Mouse (Mus musculus): ENCODE data around the gene Tnk1. TPM values are rescaled to one million over a fixed set of nuclear protein-coding genes. Genes with fewer than 3 reads are reported as not detected.

Gene Tnk1
- polyA plus RNA-seq, 1 experiment from 2014 or later: 0.10 TPM

DNA sequence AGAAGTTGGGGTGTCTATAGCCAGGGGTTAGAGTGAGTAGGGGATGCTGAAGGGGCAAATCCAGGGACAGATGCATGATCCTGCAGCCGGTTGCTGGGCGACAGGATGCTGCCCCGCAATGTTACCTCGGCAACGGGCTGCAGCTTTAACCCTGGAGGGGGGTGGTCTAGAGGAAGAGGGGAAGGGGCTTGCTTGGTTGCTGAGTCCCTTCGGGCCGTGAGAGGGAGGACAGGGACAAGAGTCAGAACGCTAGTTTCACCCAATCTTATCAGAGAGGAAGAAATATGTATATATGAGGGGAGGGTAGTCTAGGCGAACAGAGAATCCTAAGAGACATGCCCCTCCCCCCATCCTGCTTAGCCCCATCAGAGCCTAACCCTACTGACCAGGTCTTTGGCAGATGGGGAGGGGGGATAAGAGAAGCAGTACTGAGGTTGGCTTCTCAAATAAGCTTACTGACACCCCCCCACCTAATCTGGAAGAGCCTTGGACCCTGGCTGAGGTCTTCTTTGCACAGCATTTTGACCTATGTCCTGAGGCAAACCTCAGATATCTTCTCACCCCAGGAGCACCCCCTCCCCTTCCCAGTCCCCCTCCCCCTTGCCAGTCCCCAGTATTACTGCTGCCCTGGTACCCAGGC lies 23.1 kb downstream of the Tnk1 start:
- Histone ChIP-seq H3K36me3 (replicated peaks) (peaks cover 3% of the 10 kb centered on the region; the same call in 1 of the 2 replicates), H3K27ac (peak overlapping the region; percentile 97), H3K27me3 (replicated peaks) (no peaks in the 10 kb centered on the region), H3K4me3 (peak overlapping the region; percentile 89), H3K9ac (peak overlapping the region; percentile 98), H3K4me1 (peaks cover 46% of the 10 kb centered on the region), H3K4me2 (peak overlapping the region; percentile 96), H3K9me3 (no peaks in the 10 kb centered on the region)
- 3% methylated on average over 9 of the region's 9 CpGs for WGBS
- no peak for ATAC-seq (replicated peaks)

DNA sequence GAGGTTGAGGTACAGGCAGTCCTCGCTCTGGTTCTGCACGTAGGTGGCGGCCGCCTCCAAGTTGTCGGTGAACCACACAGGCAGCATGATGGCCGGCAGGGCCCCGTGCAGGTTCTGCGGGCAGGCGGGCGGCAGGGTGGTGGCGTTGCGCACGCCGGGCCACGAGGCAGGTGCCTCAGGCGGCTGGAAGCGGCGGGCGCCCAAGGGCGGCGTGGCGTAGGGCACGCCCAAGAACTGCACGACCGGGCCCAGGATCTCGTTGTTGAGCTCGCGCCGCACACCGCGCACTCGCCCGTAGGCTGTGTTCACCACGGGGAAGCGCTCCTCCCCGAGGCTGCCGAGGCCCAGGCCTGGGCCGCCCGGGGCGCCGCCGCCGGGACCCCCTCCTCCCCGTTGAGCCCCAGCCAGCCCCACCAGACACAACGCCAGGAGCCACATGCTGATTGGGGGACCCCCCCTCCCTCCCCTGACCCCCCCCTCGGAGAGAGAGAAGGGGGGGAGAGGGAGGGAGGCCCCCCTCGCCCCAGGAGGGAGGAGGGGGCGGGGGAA lies 24.5 kb downstream of the Tnk1 start:
- Histone ChIP-seq H3K9ac (peak overlapping the region; percentile 98), H3K9me3 (no peaks in the 10 kb centered on the region), H3K4me2 (peak overlapping the region; percentile 96), H3K36me3 (replicated peaks) (peaks cover 3% of the 10 kb centered on the region; the same call in 1 of the 2 replicates), H3K4me1 (peaks cover 42% of the 10 kb centered on the region), H3K27me3 (replicated peaks) (no peaks in the 10 kb centered on the region), H3K4me3 (peak overlapping the region; percentile 89), H3K27ac (peak overlapping the region; percentile 97)
- no peak for ATAC-seq (replicated peaks)
- 6% methylated on average over 47 of the region's 48 CpGs for whole genome bisulfite sequencing

DNA sequence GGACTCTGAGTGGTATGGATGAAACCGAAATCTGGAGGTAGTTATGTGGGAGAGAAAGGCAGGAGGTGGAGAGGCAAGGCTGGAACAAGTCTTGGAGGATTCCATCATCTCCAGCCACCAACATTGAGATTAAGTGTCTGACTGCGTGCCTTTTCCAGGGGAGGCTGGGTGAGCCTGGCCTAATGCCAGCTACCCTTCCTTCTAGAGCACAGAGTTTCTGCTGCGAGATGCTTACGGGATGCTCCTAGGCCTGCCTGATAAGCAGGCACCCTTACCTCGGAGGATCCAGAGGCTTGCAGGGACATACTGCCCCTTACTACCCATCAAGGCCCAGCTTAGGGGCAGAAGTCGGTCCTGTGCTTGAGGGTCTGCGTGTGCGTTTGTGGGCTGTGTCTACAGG lies 25.0 kb downstream of the Tnk1 start:
- H3K9me3 ChIP-seq: no peaks in the 10 kb centered on the region
- peaks cover 40% of the 10 kb centered on the region for H3K4me1 ChIP-seq
- peak overlapping the region; percentile 97; the same call in 1 of the 2 replicates for H3K27ac ChIP-seq
- peak overlapping the region; percentile 98 for H3K9ac ChIP-seq
- ATAC-seq (replicated peaks): no peak
- peaks cover 3% of the 10 kb centered on the region; the same call in 1 of the 2 replicates for H3K36me3 ChIP-seq (replicated peaks)
- H3K27me3 ChIP-seq (replicated peaks): no peaks in the 10 kb centered on the region
- H3K4me3 ChIP-seq: peak overlapping the region; percentile 89
- peak overlapping the region; percentile 96 for H3K4me2 ChIP-seq
- 63% methylated on average over 8 of the region's 8 CpGs for WGBS

DNA sequence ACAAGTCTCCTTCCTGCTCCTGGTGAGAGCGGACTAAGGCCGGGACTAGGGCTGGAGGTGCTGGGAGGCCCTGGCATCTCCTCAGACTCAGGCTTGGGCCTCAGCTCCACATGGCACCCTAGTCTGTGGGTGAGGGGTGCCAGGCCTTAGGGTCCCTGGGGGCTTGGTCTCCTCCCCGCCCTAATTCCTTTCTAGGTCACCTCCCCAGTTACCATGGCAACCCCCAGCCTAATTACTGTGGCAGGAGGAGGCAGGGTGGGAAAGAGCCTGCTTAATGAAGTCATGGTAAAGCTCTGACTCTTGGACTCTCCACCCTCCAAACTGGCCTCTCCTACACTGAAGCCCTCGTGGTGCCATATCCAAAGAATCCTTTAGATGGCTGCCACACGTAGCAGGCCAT lies 29.7 kb downstream of the Tnk1 start:
- Histone ChIP-seq H3K36me3 (replicated peaks) (peaks cover 31% of the 10 kb centered on the region), H3K4me1 (peaks cover 16% of the 10 kb centered on the region), H3K4me2 (no peak overlapping the region), H3K27ac (no peak overlapping the region), H3K9me3 (no peaks in the 10 kb centered on the region), H3K9ac (no peak overlapping the region), H3K4me3 (no peak overlapping the region), H3K27me3 (replicated peaks) (no peaks in the 10 kb centered on the region)
- no peak for ATAC-seq (replicated peaks)
- 63% methylated on average over 5 of the region's 5 CpGs for WGBS

DNA sequence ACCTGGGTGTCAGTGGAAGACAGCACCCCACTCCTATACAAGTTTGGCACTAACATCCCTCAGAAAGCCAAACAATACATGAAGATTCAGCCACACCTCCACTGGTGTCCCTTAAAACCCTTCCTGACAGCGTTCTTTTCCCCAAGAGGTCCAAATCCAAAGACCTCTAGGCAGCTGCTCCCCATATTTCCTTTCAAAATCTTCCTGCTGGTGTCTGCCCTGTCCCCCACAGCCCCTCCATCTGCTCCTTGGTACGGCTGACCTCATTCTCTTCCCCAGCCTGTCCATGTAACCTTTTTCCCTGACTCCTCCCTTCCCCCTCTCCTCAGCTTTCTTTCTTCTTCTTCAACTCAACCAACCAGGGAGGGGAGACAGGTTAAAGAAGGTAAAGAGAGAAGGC lies 35.1 kb downstream of the Tnk1 start:
- Histone ChIP-seq H3K27ac (no peak overlapping the region), H3K36me3 (replicated peaks) (peaks cover 28% of the 10 kb centered on the region), H3K4me2 (no peak overlapping the region), H3K27me3 (replicated peaks) (no peaks in the 10 kb centered on the region), H3K4me3 (no peak overlapping the region), H3K4me1 (no peaks in the 10 kb centered on the region), H3K9me3 (no peaks in the 10 kb centered on the region), H3K9ac (no peak overlapping the region)
- ATAC-seq (replicated peaks): no peak
- 70% methylated on average over 2 of the region's 2 CpGs for WGBS

- Histone ChIP-seq H3K4me3 (no peak within 1 kb of the TSS), H3K9ac (no peak within 1 kb of the TSS), H3K4me2 (no peak within 1 kb of the TSS), H3K9me3 (no peaks in the 10 kb centered on the region), H3K27ac (no peak within 1 kb of the TSS), H3K36me3 (replicated peaks) (peaks cover 15% of the 10 kb centered on the region; the same call in 1 of the 2 replicates), H3K27me3 (replicated peaks) (no peaks in the 10 kb centered on the region), H3K4me1 (no peaks in the 10 kb centered on the region)
- ATAC-seq (replicated peaks): no peak
- 91% methylated on average over 3 of the region's 3 CpGs for WGBS
Observed at GRCm38 (mm10) chr11:69822080-69822479, 36.5 kb downstream of the Tnk1 start, which contains the start of gene Spem1. Gene Spem1 (minus strand): TSS chr11:69822180.

DNA sequence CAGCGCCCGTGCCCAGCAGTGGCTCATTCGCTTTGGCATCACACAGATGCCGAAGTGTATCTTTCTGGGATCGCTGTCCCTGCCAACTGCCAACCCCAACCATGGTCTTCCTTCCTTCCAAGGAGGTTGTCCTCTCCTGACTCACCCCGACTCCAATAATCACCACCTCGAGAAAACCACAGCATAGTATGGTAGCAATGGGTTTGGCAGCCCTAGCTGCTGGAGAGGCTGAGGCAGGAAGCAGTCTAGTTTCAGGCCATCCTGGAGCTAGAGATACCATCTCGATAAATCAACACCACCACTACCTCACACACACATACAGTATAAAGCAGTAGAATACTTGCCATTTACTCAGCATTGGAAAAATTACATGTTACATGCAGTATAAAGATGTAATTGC lies 39.7 kb downstream of the Tnk1 start:
- Histone ChIP-seq H3K36me3 (replicated peaks) (0 out of 2 replicates have a peak, but pooled peaks cover under 1% of the 10 kb centered on the region), H3K27me3 (replicated peaks) (no peaks in the 10 kb centered on the region), H3K9me3 (no peaks in the 10 kb centered on the region), H3K4me3 (no peak overlapping the region), H3K4me1 (no peaks in the 10 kb centered on the region), H3K4me2 (no peak overlapping the region), H3K9ac (no peak overlapping the region), H3K27ac (no peak overlapping the region)
- ATAC-seq (replicated peaks): no peak
- 88% methylated on average over 8 of the region's 8 CpGs for WGBS

- no peak within 1 kb of the TSS for H3K4me2 ChIP-seq
- H3K27me3 ChIP-seq (replicated peaks): no peaks in the 10 kb centered on the region
- no peaks in the 10 kb centered on the region for H3K9me3 ChIP-seq
- H3K9ac ChIP-seq: no peak within 1 kb of the TSS
- ATAC-seq (replicated peaks): no peak
- H3K4me3 ChIP-seq: no peak within 1 kb of the TSS
- no peaks in the 10 kb centered on the region for H3K4me1 ChIP-seq
- H3K27ac ChIP-seq: no peak within 1 kb of the TSS
- WGBS: 86% methylated on average over 2 of the region's 2 CpGs
- H3K36me3 ChIP-seq (replicated peaks): no peaks in the 10 kb centered on the region
Observed at GRCm38 (mm10) chr11:69818365-69818764, 40.2 kb downstream of the Tnk1 start, which contains the start of gene Spem2. Gene Spem2 (minus strand): TSS chr11:69818465.

DNA sequence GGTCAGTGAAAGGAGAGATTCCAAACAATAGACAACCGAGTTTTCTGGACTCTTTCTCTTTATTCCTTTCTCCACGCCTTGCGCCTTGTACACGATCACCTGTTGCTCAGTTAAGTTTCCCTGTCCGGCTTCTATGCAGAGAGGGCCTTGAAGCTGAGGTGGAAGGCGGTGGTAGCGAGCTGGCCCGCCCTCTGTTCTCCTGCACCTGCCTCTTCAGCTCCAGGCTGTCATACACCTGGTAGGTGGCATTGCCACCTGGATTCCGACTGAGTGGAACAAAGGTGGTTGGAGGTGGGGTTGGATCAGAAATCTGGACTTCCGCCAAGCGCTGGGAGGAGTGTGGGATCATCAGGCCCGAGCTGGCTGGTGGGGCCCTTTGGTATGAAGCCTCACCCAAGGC lies 42.0 kb downstream of the Tnk1 start:
- Histone ChIP-seq H3K9me3 (no peaks in the 10 kb centered on the region), H3K36me3 (replicated peaks) (no peaks in the 10 kb centered on the region), H3K27ac (no peak overlapping the region), H3K9ac (no peak overlapping the region), H3K4me3 (no peak overlapping the region), H3K27me3 (replicated peaks) (no peaks in the 10 kb centered on the region), H3K4me2 (no peak overlapping the region), H3K4me1 (no peaks in the 10 kb centered on the region)
- ATAC-seq (replicated peaks): no peak
- WGBS: 89% methylated on average over 12 of the region's 12 CpGs

- no peak within 1 kb of the TSS for H3K4me2 ChIP-seq
- no peaks in the 10 kb centered on the region for H3K27me3 ChIP-seq (replicated peaks)
- H3K9me3 ChIP-seq: no peaks in the 10 kb centered on the region
- WGBS: 66% methylated on average over 10 of the region's 10 CpGs
- ATAC-seq (replicated peaks): no peak
- H3K27ac ChIP-seq: no peak within 1 kb of the TSS
- no peaks in the 10 kb centered on the region for H3K4me1 ChIP-seq
- H3K9ac ChIP-seq: no peak within 1 kb of the TSS
- no peaks in the 10 kb centered on the region for H3K36me3 ChIP-seq (replicated peaks)
- no peak within 1 kb of the TSS for H3K4me3 ChIP-seq
Observed at GRCm38 (mm10) chr11:69815155-69815554, 43.4 kb downstream of the Tnk1 start, which contains the start of gene Gm39566. Gene Gm39566 (minus strand): TSS chr11:69815298.

DNA sequence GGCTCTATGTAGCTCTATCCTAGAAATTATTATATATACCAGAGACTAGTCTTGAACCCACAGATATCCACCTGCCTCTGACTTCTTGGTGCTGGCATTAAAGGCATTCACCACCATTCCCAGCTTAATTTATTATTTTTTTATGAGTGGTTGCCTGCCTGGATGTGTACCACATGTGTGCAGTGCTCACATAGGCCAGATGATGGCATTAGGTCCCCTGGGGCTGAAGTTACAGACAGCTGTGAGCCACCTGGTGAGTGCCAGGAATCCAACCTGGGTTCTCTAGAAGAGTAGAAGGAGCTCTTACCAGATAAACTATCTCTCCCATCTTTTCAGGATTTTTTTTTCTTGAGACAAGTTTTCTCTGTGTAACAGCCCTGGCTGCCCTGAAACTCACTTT lies 48.2 kb downstream of the Tnk1 start:
- Histone ChIP-seq H3K27ac (no peak overlapping the region), H3K27me3 (replicated peaks) (peaks cover 14% of the 10 kb centered on the region), H3K36me3 (replicated peaks) (no peaks in the 10 kb centered on the region), H3K9me3 (no peaks in the 10 kb centered on the region), H3K4me3 (no peak overlapping the region), H3K4me1 (0 out of 2 replicates have a peak, but pooled peaks cover under 1% of the 10 kb centered on the region), H3K9ac (no peak overlapping the region), H3K4me2 (no peak overlapping the region)
- ATAC-seq (replicated peaks): no peak

DNA sequence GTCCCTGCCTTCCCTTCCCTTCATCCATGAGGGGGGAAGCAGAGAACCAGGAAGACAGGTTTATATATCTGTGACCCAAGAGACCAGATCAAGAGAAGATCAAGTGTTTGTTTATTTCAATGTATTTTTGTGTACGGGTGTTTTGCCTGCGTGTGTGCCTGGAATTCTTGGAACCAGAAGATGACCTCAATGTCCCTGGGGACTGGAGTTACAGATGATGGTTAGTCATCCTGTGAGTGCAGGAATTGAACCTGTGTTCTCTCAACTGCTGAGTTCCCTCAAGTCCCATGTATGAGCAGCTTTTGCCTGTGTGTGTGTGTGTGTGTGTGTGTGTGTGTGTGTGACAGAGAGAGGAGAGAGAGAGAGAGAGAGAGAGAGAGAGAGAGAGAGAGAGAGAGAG lies 50.9 kb downstream of the Tnk1 start:
- ATAC-seq (replicated peaks): no peak
- 84% methylated on average over 2 of the region's 2 CpGs for WGBS
- Histone ChIP-seq H3K4me3 (no peak overlapping the region), H3K36me3 (replicated peaks) (no peaks in the 10 kb centered on the region), H3K4me2 (no peak overlapping the region), H3K4me1 (peaks cover 27% of the 10 kb centered on the region), H3K9me3 (no peaks in the 10 kb centered on the region), H3K27me3 (replicated peaks) (peaks cover 23% of the 10 kb centered on the region), H3K9ac (no peak overlapping the region), H3K27ac (no peak overlapping the region)

- no peak overlapping the region for H3K4me3 ChIP-seq
- H3K9ac ChIP-seq: no peak overlapping the region
- no peaks in the 10 kb centered on the region for H3K9me3 ChIP-seq
- no peaks in the 10 kb centered on the region for H3K36me3 ChIP-seq (replicated peaks)
- H3K27me3 ChIP-seq (replicated peaks): peaks cover 23% of the 10 kb centered on the region
- ATAC-seq (replicated peaks): no peak
- 83% methylated on average over 4 of the region's 4 CpGs for WGBS
- no peak overlapping the region for H3K4me2 ChIP-seq
- no peak overlapping the region for H3K27ac ChIP-seq
- H3K4me1 ChIP-seq: peaks cover 40% of the 10 kb centered on the region
Observed at GRCm38 (mm10) chr11:69806378-69806777, 52.2 kb downstream of the Tnk1 start.
